Mouse (Mus musculus): ENCODE measurements around the gene Gm11564.
"Not testable (repeated sequence)": the region's sequence is repeated elsewhere in the genome, so short reads cannot be mapped to it uniquely, and the experiment has no call there.

GRCm38 (mm10) chr11:99772813-99773212, 42.7 kb downstream of the Gm11564 start, which contains the start of gene Gm11595:
- TF ChIP-seq POLR2A (IDR thresholded peaks at IDR 0.05; ENCODE audit: extremely low read depth, insufficient read depth, low read length); CTCF (IDR thresholded peaks at IDR 0.05; ENCODE audit: low read depth, low read length): not testable (repeated sequence)
